Mouse (Mus musculus) G1E (cell line): Measurements from ENCODE around the gene Itfg1.

Source experiments
- CTCF ChIP-seq: IDR thresholded peaks from 2 replicates; pipeline ENCODE4 v1.5.1; 2012; ENCODE audit warnings: low read depth, low read length, inconsistent platforms, mixed read lengths
- TAL1 ChIP-seq: conservative IDR thresholded peaks from 2 replicates; pipeline ENCODE4 v1.6.1; 2012; ENCODE audit warnings: low read depth, low read length, inconsistent platforms, mixed read lengths

- TF ChIP-seq CTCF = no peak
- no peak for TF ChIP-seq TAL1
Observed at GRCm38 (mm10) chr8:85780091-85780490, 60.6 kb downstream of the Itfg1 start.
